Mouse (Mus musculus) forebrain, postnatal 0 days (tissue): ENCODE measurements around the gene Ankrd13d. TPM values are rescaled to one million over a fixed set of nuclear protein-coding genes. Genes with fewer than 3 reads are reported as not detected.
"Not testable (repeated sequence)": the region's sequence is repeated elsewhere in the genome, so short reads cannot be mapped to it uniquely, and the experiment has no call there.

ENCODE experiments used
- ATAC-seq: fragments of 200-750 bp; cut with Nextera tagmentation; 2 replicates; pipeline ENCODE4 v1.8.0; 2017; ENCODE audit warnings: mild to moderate bottlenecking, moderate library complexity
- DNase-seq: peaks from one replicate; pipeline ENCODE4 v3.0.0-alpha.2; 2015
- H3K27ac ChIP-seq: fragments of 300-500 bp; sonication (generic); 2 replicates; pipeline ENCODE4 v1.5.1; 2014; ENCODE audit warnings: low read depth, mild to moderate bottlenecking, antibody characterized with exemption, low read length, moderate library complexity, mixed read lengths
- H3K27me3 ChIP-seq: fragments of 300-500 bp; sonication (generic); 2 replicates; pipeline ENCODE4 v1.6.1; 2014; ENCODE audit warnings: mild to moderate bottlenecking, low read length, mixed read lengths; ENCODE audit not compliant: insufficient read depth
- H3K36me3 ChIP-seq: fragments of 300-500 bp; sonication (generic); 2 replicates; pipeline ENCODE4 v1.6.1; 2014; ENCODE audit warnings: mild to moderate bottlenecking, moderate library complexity; ENCODE audit not compliant: insufficient read depth
- H3K4me1 ChIP-seq: fragments of 300-500 bp; sonication (generic); 2 replicates; pipeline ENCODE4 v1.6.1; 2014; ENCODE audit warnings: antibody characterized with exemption; ENCODE audit not compliant: insufficient read depth
- H3K4me2 ChIP-seq: fragments of 300-500 bp; sonication (generic); 2 replicates; pipeline ENCODE4 v1.6.1; 2014; ENCODE audit warnings: low read depth, mild to moderate bottlenecking, moderate library complexity
- H3K4me3 ChIP-seq: fragments of 300-500 bp; sonication (generic); 2 replicates; pipeline ENCODE4 v1.5.1; 2014; ENCODE audit warnings: low read depth, low read length, mixed read lengths
- H3K9ac ChIP-seq: fragments of 300-500 bp; sonication (generic); 2 replicates; pipeline ENCODE4 v1.6.1; 2014; ENCODE audit warnings: mild to moderate bottlenecking
- H3K9me3 ChIP-seq: fragments of 300-500 bp; sonication (generic); 2 replicates; pipeline ENCODE4 v1.6.1; 2016; ENCODE audit warnings: low read length
- CTCF ChIP-seq: sonication (generic); IDR thresholded peaks from 2 replicates; pipeline ENCODE4 v1.5.1; 2016; ENCODE audit warnings: antibody characterized with exemption, control low read depth, low read depth
- WGBS: fragments of 180-500 bp; shearing (Covaris S2); extraction: QIAGEN DNeasy Blood & Tissue Kit; methylation state at CpG from one replicate; pipeline ENCODE4 v1.1.7; 2014; 5-methylcytosine and 5-hydroxymethylcytosine counted together
- polyA plus RNA-seq: library from polyadenylated mRNA; unstranded; fragments of >200 nt; fragmentation: Nextera tagmentation; extraction: Ambion mirVana; gene quantifications from 2 replicates; pipeline ENCODE4 v1.2.1, GENCODE M21; 2015
- total RNA-seq: library from RNA; depleted of rRNA; stranded (reverse); fragments of >200 nt; gene quantifications from 2 replicates; pipeline ENCODE4 v1.2.3, GENCODE M21; 2014

Ankrd13d gene
- total and polyA plus RNA-seq, 2 experiments from 2014 or later = 55.2 to 87.3 TPM

GRCm38 (mm10) chr19:4263702-4264101 is 19.2 kb downstream of the Ankrd13d start:
- no peaks in the 10 kb centered on the region for H3K9me3 ChIP-seq
- WGBS = 69% methylated on average over 14 of the region's 14 CpGs
- no peak for DNase-seq
- ATAC-seq = no peak
- no peak overlapping the region for H3K4me2 ChIP-seq
- H3K27ac ChIP-seq = no peak overlapping the region
- TF ChIP-seq CTCF = no peak
- no peaks in the 10 kb centered on the region for H3K27me3 ChIP-seq
- no peak overlapping the region for H3K9ac ChIP-seq
- no peaks in the 10 kb centered on the region for H3K36me3 ChIP-seq
- H3K4me1 ChIP-seq = no peaks in the 10 kb centered on the region
- no peak overlapping the region for H3K4me3 ChIP-seq

- Histone ChIP-seq H3K9ac (no peak overlapping the region), H3K27ac (no peak overlapping the region), H3K36me3 (no peaks in the 10 kb centered on the region), H3K4me3 (no peak overlapping the region), H3K27me3 (no peaks in the 10 kb centered on the region), H3K4me1 (peaks cover 4% of the 10 kb centered on the region; the same call in 1 of the 2 replicates), H3K9me3 (no peaks in the 10 kb centered on the region), H3K4me2 (no peak overlapping the region)
- no peak for TF ChIP-seq CTCF
- no peak for ATAC-seq
- DNase-seq = no peak
- 75% methylated on average over 6 of the region's 6 CpGs for WGBS
Measured at GRCm38 (mm10) chr19:4262756-4263155, 20.2 kb downstream of the Ankrd13d start.

- Histone ChIP-seq H3K9me3 (no peaks in the 10 kb centered on the region), H3K4me2 (no peak overlapping the region), H3K27me3 (no peaks in the 10 kb centered on the region), H3K4me1 (peaks cover 5% of the 10 kb centered on the region; the same call in 1 of the 2 replicates), H3K36me3 (no peaks in the 10 kb centered on the region), H3K4me3 (no peak overlapping the region), H3K27ac (no peak overlapping the region), H3K9ac (no peak overlapping the region)
- DNase-seq = no peak
- ATAC-seq = no peak
- peak; percentile 28; the same call in 1 of the 2 replicates for TF ChIP-seq CTCF
- WGBS = 55% methylated on average over 8 of the region's 8 CpGs
Measured at GRCm38 (mm10) chr19:4261038-4261698, 21.8 kb downstream of the Ankrd13d start.

- no peak for DNase-seq
- Histone ChIP-seq H3K9ac (peak overlapping the region; percentile 52), H3K27me3 (no peaks in the 10 kb centered on the region), H3K36me3 (no peaks in the 10 kb centered on the region), H3K9me3 (no peaks in the 10 kb centered on the region), H3K4me2 (peak overlapping the region; percentile 93), H3K4me3 (peak overlapping the region; percentile 65), H3K4me1 (peaks cover 5% of the 10 kb centered on the region; the same call in 1 of the 2 replicates), H3K27ac (no peak overlapping the region)
- no peak for TF ChIP-seq CTCF
- ATAC-seq = peak; percentile 38
- 20% methylated on average over 12 of the region's 12 CpGs for WGBS
Measured at GRCm38 (mm10) chr19:4257897-4258252, 25.1 kb downstream of the Ankrd13d start.

- H3K4me1 ChIP-seq = peaks cover 5% of the 10 kb centered on the region; the same call in 1 of the 2 replicates
- no peaks in the 10 kb centered on the region for H3K36me3 ChIP-seq
- H3K9me3 ChIP-seq = no peaks in the 10 kb centered on the region
- H3K4me2 ChIP-seq = peak overlapping the region; percentile 93
- DNase-seq (peak; percentile 97), ATAC-seq (peak; percentile 94)
- H3K27me3 ChIP-seq = no peaks in the 10 kb centered on the region
- H3K27ac ChIP-seq = no peak overlapping the region
- TF ChIP-seq CTCF = peak; percentile 96
- H3K9ac ChIP-seq = peak overlapping the region; percentile 52
- 1% methylated on average over 41 of the region's 41 CpGs for WGBS
- H3K4me3 ChIP-seq = peak overlapping the region; percentile 65
Measured at GRCm38 (mm10) chr19:4257216-4257896, 25.6 kb downstream of the Ankrd13d start.

- peaks cover 5% of the 10 kb centered on the region; the same call in 1 of the 2 replicates for H3K4me1 ChIP-seq
- no peaks in the 10 kb centered on the region for H3K9me3 ChIP-seq
- no peak overlapping the region for H3K9ac ChIP-seq
- no peaks in the 10 kb centered on the region for H3K36me3 ChIP-seq
- H3K4me3 ChIP-seq = no peak overlapping the region
- no peak overlapping the region for H3K4me2 ChIP-seq
- no peaks in the 10 kb centered on the region for H3K27me3 ChIP-seq
- DNase-seq (no peak), ATAC-seq (no peak)
- peak; percentile 46; the same call in 1 of the 2 replicates for TF ChIP-seq CTCF
- 77% methylated on average over 11 of the region's 11 CpGs for WGBS
- no peak overlapping the region for H3K27ac ChIP-seq
Measured at GRCm38 (mm10) chr19:4255583-4256162, 27.3 kb downstream of the Ankrd13d start.

GRCm38 (mm10) chr19:4254230-4254629 is 28.7 kb downstream of the Ankrd13d start:
- no peaks in the 10 kb centered on the region for H3K27me3 ChIP-seq
- DNase-seq = no peak
- 84% methylated on average over 7 of the region's 7 CpGs for WGBS
- H3K36me3 ChIP-seq = no peaks in the 10 kb centered on the region
- H3K4me2 ChIP-seq = no peak overlapping the region
- H3K4me3 ChIP-seq = no peak overlapping the region
- H3K27ac ChIP-seq = no peak overlapping the region
- H3K9me3 ChIP-seq = no peaks in the 10 kb centered on the region
- no peak overlapping the region for H3K9ac ChIP-seq
- H3K4me1 ChIP-seq = peaks cover 5% of the 10 kb centered on the region; the same call in 1 of the 2 replicates
- TF ChIP-seq CTCF = no peak
- no peak for ATAC-seq

GRCm38 (mm10) chr19:4248683-4249082 is 34.3 kb downstream of the Ankrd13d start:
- WGBS = 77% methylated on average over 1 of the region's 1 CpGs
- not testable (repeated sequence) for DNase-seq

More at GRCm38 (mm10) chr19:4248683-4249082, 34.3 kb downstream of the Ankrd13d start:
- H3K9ac ChIP-seq, H3K4me1 ChIP-seq, H3K27me3 ChIP-seq, H3K9me3 ChIP-seq, ATAC-seq, H3K4me2 ChIP-seq, H3K4me3 ChIP-seq, H3K36me3 ChIP-seq, H3K27ac ChIP-seq: not testable (repeated sequence)
